Mouse (Mus musculus) telencephalon, adult 2 months (tissue): ENCODE results near the gene Luc7l.
"Not testable (repeated sequence)": the region's sequence is repeated elsewhere in the genome, so short reads cannot be mapped to it uniquely, and the experiment has no call there.

Experiments used
- DNase-seq: peaks from one replicate; pipeline ENCODE4 v3.0.0-alpha.2; 2011; ENCODE audit warnings: low read depth, low spot score

Gene Luc7l

DNA sequence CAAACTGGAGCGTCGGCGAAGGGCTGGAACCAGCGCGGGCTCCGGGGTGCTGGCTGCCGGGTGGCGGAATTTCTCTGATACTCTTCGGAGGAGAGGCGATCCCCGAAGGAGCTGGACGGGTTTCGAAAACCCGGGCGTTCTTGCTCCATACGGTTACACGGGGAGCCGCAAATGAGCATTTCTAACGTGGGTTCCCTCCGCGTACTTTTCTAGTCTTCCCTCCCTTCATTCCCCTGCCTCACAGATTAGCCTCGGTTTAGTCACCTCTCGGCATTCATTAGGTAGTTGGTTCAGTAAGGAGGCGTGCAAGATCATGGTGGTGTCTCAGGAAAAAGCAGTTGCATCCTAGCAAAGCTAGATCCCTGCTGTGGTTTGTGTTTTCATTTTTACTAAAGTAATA is 703 bp downstream of the Luc7l start:
- DNase-seq = no peak

DNA sequence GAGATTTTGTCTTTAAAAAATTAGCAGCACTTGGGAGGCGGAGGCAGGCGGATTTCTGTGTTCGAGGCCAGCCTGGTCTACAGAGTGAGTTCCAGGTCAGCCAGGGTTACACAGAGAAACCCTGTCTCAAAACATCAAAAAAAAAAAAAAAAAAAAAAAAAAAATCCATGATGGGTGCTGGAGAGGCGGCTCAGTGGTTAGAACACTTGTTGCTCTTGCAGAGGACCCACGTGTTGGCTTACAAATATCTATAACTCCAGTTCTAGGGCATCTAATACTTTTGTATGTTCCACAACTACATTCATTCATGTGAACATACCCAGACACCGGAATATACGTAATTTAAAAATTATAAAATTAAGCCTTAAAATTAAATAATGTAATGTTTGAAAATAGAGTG is 2.6 kb downstream of the Luc7l start:
- no peak for DNase-seq

DNA sequence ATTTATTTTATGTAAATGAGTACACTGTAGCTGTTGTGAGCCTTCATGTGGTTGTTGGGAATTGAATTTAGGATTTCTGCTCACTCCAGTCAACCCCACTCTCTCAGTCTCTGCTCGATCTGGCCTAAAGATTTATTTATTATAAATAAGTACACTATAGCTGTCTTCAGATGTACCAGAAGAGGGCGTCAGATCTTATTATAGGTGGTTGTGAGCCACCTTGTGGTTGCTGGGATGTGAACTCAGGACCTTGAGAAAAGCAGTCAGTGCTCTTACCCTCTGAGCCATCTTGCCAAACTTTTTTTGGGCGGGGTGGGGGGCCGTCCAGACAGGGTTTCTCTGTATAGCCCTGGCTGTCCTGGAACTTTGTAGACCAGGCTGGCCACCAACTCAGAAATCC is 9.1 kb downstream of the Luc7l start:
- DNase-seq = no peak

DNA sequence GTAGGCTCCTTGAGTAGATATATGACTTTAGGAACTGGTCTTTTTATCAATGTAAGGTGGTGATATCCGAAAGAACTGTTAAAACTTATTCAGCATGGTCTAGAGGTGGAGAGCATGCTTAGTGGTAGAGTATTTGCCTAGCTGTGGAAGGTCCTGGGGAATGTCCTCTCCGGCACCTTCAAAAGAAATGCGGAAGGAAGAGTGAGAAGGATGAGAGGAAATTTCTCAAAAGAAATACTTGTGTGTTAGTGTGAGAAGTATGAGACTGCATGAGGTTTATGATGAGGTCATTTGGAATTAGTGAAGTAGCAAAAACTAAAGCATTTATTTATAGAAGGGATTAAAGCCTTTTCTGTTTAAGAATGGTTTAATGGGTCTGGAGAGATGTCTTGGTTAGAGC is 9.7 kb downstream of the Luc7l start:
- DNase-seq = no peak

DNA sequence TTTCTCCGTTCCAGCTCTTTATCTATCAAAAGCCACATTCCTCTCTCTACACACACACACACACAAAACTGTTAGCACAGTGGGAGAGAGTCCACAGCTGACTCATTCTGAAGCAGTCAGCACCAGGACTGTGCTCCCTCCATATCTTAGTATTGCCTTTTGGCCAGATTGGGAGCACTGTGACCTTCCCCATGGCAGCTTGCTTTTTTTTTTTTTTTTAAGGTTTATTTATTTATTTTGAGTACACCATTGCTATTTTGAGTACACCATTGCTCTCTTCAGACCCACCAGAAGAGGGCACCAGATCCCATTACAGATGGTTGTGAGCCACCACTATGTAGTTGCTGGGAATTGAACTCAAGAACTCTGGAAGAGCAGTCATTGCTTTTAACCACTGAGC is 16.2 kb downstream of the Luc7l start:
- no peak for DNase-seq

DNA sequence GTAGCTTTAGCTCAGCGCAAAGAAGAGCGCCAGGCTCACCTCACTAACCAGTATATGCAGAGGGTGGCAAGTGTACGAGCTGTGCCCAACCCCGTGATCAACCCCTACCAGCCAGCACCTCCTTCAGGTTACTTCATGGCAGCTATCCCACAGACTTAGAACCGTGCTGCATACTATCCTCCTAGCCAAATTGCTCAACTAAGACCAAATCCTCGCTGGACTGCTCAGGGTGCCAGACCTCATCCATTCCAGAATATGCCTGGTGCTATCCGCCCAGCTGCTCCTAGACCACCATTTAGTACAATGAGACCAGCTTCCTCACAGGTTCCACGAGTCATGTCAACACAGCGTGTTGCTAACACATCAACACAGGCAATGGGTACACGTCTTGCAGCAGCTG is 16.9 kb downstream of the Luc7l start:
- DNase-seq = not testable (repeated sequence)

DNA sequence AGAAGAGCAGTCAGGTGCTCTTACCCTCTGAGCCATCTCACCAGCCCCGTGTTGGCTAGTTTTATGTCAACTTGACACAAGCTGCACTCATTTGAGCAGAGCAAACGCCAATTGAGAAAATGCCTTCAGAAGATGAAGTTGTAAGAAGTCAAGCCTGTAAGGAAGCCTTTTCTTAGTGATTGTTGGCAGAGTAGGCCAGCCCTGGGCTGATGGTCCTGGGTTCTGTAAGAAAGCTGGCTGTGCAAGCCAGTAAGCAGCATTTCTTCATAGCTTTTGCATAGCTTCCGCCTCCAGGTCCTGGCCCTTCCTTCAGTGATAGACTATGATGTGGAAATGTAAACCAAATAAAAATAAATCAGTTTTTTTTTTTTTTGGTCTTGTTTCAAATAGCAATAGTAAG is 19.9 kb downstream of the Luc7l start:
- DNase-seq = no peak

DNA sequence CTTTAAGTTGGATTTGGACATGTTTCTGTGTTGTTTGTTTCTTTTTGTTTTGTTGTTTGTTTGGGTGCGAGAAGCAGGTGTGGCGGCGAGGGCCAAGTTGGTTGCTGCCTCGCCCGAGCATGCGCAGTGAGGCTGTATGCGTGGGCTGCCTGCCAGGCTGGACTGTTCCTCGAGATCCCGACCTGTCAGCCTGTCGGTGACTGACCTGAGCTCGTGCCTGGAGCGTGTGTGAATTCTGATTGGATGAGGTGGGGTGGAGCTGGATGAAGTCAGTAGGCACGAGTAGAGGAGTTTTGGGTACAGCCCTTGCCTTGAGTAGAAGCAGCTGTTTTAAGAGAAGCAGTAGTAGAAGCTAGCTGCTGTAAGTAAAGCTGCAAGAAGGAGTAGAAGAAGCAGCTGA is 23.2 kb downstream of the Luc7l start:
- DNase-seq = no peak

DNA sequence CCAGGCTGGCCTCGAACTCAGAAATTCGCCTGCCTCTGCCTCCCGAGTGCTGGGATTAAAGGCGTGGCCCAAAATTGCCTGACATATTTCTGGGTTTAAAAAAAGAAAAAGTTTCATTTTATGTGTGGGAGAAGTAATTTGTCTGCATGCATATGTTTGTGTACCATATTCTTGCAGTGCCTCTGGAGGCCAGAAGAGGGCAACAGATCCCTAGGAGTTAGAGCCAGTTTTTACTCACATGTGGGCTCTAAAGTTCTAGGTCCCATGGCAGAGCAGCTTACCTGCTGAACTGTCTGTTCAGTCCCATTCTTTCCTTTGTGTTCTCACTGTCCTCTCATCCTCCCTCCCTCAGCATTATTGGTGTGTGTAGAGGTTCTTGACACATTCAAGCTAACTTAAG is 24.0 kb downstream of the Luc7l start:
- DNase-seq = no peak

DNA sequence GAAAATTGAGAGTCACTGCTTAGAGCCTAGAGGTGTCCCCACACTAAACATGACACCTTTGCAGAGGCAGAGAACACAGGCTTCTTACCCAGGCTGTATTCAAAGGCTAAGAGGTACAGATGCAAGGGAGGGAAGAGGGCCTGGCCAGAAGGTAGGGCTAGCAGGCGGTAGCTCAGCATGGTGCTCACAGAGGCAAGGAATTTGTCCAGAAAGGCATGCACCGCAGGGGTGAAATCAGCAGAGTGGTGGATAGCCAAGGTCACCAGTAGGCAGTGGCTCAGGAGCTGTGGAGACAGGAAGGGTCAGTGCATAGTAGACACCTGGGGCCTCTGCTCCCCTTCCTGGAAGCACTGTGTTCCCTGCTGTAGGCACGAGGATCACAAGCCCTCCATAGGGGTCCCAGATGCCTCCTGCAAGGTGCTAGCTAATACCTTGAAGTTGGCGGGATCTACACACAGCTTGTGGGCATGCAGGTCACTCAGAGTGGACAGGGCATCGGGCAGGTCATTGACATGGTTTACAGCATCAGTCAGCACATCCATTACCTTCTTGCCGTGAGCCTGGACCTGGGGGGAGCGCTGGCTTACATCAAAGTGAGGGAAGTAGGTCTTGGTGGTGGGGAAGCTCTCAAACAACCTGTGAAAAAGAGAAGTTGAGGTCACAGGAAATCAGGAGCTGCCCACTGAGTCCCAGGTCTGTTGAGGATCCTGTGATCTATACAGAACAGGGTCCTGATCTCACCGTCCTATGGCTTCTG is 33.7 kb downstream of the Luc7l start:
- no peak for DNase-seq

DNA sequence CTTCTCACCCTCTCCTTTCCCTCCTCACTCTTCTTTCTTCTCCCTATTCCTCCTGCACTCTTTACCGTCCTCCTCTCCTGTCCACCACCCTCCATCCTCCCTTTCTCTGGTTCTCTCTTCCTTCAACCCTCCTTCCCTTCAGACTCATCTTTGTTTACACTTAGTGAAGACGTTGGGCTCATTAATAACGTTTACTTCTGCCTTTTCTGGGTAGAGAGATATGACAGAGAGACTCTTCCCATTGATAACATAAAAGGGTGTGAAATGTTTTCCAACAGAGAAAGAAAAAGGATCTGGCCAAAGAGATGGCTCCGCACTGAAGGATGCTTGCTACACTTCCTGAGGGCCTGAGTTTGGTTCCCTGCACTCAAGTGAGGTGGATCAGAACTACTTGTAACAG is 36.8 kb downstream of the Luc7l start:
- DNase-seq = no peak

DNA sequence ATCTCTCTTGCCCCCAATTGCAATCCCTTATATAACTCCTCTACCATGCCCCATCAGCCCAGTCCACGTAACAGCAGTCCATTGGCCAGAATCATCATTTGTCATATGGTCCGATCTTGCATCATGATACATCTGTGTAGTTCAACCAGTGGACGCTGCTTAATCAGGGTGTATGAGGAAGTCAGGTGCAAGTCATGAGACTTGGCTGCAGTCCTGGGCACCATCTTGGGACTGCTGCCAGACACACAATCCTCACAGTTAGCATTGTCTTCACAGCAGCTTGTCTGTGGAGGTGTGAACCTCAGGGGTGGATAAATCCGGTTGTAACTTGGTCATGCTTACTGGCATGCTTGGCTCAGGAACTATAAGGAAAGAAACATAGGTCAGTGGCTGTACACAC is 45.6 kb downstream of the Luc7l start:
- DNase-seq = not testable (repeated sequence)

DNA sequence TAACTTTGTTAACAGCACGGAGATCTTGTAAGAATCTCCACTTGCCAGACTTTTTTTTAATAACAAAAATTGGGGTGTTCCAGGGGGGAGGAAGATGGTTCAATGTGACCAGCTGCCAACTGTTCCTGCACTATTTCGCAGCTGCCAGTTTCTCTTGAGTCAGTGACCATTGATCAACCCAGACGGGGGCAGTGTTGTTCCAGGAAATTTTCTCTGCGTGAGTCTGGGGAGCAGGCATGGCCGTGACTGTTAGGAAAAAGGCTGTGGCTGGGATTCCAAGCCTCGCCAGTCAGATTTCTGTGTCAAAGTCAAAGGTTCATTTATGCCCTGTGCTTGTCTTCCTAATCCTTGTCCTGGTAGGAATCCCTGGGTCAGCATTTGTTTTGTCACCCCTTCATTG is 61.6 kb downstream of the Luc7l start:
- peak; percentile 57 for DNase-seq

DNA sequence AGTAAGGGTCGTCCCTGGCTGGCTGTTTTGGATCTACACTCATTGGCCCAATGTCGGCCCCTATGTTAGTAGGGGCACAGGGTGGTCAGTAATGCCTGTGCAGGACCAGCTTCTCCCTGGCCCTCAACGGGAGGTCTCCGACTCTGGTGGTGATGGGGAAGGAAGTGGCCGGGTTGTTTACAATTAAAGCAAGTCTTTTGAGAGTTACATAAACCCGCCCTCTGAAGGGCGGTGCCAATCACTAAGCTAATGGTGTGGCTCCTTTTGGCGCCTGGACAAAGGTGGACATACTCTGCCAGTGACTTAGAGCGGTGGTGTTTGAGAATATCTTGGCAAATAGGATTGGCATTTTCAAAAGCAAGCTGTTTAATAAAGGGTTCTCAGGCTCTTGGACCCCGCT is 62.8 kb downstream of the Luc7l start:
- DNase-seq = no peak

DNA sequence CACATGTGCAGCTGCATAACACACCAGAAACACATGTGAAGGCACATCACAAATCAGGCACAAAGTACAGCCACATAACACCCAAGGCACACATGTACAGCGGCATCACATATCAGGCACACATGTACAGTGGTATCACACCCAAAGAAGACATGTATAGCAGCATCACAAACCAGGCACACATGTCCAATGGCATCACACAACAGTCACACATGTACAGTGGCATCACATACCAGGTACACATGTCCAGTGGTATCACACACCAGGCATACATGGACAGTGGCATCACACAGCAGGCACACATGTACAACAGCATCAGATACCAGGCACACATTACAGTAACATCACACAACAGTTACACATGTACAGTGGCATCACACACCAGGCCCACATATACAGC is 65.7 kb downstream of the Luc7l start:
- DNase-seq = no peak
